Mouse (Mus musculus) layer of hippocampus, adult 18-20 months (tissue): ENCODE measurements around the gene Adprhl2. TPM values are rescaled to one million over a fixed set of nuclear protein-coding genes. Genes with fewer than 3 reads are reported as not detected.

Experiments used
- DNase-seq, 2 experiments: peaks; one replicate each; pipeline ENCODE4 v3.0.0; 2022; ENCODE audit warnings: low spot score in 2 of 2
- total RNA-seq, 2 experiments: library from RNA; stranded (reverse); gene quantifications; 2 replicates each; pipeline ENCODE4 v1.2.3; 2021

The Adprhl2 gene
- total RNA-seq, 2 experiments from 2014 or later: 29.1 to 32.3 TPM

DNA sequence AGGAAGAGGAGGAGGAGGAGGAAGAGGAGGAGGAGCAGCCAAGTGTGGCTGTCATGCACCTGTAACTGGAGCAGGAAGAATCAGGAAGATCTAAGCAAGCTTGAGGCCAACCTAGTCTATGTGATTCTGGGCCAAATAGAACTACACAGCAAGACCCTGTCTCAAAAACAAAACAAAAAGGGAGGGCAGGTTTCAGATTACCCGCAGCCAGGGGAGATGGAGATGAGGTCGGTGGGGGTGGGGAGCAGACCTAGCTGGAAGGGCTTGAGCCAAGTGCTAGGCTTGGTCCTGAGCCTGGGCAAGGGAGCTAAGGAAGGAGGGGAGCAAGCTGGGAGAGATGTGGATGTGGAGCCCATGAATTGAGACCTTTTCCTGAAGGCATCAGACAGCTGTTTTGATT lies 14.7 kb downstream of the Adprhl2 start:
- DNase-seq: no peak

DNA sequence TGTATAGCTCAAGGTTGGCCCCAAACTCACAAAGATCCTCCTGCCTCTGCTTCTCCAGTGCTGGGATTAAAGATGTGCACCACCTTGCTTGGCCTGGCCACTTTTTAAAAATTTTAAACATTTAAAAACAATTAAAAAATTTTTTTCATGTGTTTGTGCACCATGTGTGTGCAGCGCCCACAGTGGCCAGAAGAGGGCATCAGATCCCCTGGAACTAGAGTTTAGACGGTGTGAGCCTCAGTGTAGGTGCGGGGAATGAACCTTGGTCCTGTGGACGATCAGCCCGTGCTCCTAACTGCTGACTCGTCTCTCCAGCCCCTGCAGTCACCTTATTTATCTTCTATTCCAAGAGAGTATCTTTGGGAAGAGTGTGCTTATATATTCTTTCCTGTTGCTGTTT lies 15.4 kb downstream of the Adprhl2 start:
- DNase-seq: no peak

DNA sequence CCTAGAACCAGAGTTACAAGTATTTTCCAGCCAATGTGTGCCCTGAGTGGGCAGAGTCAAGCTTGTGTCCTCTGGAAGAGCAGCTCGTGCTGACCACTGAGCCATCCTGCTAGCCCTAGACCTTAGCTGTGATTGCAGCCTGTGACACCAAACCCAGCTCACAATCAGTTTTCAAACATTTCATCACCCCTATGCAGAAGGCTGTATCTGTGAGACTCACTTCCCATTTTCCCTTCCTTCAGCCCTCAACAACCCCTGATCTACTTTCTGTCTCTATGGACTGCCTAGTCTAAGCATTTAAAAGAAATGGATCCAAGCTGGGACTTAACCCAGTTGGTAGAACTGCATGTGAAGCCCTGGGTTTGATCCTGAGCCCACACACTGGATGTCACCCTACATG lies 16.1 kb downstream of the Adprhl2 start:
- no peak for DNase-seq

GRCm38 (mm10) chr4:126303877-126304276 lies 17.6 kb downstream of the Adprhl2 start:
- DNase-seq: no peak

DNA sequence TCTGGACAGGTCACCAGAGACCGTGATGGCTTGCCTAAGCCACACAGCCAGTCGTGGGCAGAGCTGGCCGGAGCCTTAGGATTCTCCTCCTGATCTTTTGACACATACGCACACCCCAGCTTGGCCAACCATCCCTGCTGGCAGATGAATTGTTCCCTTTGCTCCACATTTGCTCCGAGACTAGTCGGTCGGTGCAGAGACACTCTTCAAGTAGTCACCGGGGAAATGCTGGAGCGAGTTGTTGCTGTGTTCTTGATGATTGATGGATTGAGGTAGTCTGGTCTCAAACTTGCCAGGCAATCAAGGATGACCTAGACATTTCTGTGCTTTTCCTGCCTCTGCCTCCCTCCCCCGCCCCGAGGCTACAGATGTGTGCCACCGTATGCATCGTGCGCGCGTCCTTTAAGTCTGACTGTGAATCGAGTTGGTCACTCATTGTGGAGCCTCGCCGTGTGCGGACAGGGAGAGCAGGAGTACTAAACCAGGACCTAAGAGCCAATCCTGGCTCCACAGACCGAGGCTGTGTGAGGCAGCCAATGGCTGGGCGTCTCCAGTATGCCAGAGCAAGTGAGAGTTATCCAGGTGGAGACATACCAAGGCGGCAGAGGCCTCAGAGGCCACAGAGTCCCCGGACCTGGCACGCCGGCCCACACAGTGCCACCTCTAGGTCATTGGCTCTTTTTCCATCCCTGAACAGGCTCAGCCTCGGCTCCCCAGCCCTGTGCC lies 19.8 kb downstream of the Adprhl2 start:
- DNase-seq: no peak

DNA sequence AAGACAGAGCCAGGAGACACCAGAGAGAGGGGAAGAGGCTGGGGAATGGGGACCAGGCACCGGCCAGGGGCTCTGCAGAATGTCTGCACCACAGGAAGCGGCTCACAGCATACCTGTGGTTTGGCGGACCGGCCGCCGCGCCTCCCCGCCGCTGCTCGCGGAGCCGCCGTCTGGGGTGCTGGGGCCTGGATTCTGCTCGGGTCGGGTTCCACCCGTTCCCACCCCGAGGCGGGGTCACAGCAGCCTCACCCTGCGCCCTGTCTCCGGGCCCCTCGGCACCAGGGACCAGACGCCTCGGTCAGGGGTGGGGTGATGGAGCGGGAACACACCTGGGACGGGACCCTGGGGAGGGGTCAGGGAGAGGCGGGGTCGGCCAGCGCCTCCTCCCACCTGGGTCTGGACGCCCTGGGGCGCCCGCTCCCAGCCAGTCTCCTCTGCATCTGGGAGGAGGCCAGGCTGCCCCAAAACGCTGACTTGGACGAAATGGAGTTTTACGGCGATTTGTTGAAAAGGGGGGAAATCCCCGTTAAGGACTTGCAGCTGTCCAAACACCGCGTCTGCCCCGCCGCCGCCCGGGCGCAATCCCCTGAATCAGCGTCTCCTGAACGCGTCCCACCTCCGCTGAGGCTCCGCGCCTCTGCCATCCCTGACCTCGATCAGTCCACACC lies 20.5 kb downstream of the Adprhl2 start:
- DNase-seq: no peak

DNA sequence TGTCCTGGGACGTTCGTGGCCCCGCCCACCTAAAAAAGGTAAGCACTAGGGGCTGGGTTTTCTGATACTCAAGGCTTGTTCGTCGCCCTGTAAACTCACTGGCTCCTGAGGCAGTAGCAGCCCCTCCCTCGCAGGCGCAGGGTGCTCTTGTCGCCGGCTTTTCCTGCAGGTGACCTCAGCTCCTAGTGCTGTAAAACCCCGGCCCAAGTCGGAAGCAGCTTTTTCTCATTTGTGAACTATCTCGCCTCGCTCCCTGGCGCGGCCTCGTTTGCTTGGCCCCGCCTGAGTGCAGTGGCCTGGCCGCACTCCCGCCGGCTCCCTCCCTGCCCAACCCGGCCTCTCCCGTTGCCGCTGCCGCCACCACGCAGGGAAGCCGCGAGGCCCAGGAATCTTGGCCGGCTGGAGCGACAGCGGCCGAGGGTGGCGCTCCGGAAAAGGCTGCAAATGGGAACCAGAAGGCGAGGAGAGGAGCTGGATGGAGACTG lies 24.8 kb downstream of the Adprhl2 start:
- DNase-seq: no peak

- DNase-seq: no peak
Measured at GRCm38 (mm10) chr4:126295937-126296336, 25.6 kb downstream of the Adprhl2 start.

DNA sequence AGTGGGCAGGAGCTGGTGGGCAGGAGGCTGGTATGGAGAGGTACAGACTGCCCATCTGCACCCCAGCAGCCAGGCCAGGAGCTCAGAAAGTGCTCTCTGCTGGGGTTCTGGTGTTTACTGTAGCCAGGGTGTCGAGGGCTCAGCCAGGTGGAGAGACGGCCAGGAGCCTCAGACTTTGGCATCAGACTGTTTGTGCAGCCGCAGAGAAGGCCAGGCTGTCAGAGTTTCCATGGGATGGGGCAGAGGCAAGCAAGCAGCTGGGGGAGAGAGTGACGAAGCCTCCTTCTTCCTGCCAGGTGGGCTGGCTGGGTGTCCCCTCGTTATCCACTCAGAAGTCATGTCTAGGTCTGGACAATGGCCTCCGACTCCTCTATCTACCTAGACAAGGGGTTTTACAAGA lies 26.4 kb downstream of the Adprhl2 start:
- DNase-seq: no peak

DNA sequence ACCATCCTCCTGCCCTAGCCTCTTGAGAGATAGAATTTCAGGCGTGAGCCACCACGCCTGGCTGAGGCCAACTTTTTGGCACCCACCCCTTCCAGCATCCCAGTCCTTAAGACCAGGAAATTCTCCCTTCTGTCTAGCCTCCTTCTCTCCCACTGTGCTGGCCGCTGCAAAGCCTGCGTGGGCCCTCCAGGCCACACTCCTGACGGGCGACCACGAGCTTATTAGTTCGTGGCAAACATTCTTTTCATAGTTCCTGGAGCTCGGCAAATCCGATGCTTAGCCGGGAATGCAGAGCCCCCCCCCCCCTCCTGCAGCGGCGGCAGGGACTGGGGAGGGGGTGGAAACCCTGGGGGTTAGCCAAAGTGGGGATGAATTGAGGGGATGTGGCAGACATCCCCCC lies 30.3 kb downstream of the Adprhl2 start:
- DNase-seq: no peak

- DNase-seq: no peak
Measured at GRCm38 (mm10) chr4:126290314-126290713, 31.2 kb downstream of the Adprhl2 start.

GRCm38 (mm10) chr4:126288085-126288666 lies 33.3 kb downstream of the Adprhl2 start:
- no peak for DNase-seq

DNA sequence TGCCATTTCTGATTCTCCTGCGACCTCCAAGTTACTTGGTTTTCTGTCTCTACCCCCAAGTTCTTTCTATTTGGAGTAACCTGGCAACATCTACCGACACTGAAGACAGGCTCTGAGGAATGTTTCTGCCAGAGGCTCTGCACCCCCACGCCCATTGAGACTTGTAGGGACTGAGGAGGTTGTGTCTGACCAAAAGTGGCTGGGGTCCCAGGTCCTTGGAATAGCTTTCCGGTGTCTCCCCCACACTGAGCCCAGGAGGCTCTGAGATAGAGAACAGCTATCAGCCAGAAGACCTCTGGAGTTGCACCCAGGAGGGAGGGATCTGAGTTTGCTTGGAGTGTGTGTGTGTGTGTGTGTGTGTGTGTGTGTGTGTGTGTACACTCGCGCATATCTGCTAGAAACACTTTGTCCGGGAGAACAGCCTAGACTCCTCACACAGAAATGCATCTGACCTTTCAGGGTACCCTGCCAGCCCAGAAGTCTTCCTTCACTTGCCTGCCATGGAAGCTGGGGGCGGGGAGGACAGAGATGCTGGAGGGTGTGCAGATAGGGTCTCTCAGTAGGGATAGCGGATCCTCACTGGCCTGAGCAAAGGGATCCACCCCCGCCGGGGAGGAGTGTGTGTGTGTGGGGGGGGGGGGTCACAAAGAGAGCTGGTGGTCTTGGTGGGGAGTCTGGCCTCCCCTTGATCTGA lies 34.1 kb downstream of the Adprhl2 start:
- no peak for DNase-seq

- DNase-seq: no peak
Measured at GRCm38 (mm10) chr4:126286492-126286891, 35.0 kb downstream of the Adprhl2 start, which contains the start of gene Col8a2. Gene Col8a2 (plus strand): TSS chr4:126286793.

DNA sequence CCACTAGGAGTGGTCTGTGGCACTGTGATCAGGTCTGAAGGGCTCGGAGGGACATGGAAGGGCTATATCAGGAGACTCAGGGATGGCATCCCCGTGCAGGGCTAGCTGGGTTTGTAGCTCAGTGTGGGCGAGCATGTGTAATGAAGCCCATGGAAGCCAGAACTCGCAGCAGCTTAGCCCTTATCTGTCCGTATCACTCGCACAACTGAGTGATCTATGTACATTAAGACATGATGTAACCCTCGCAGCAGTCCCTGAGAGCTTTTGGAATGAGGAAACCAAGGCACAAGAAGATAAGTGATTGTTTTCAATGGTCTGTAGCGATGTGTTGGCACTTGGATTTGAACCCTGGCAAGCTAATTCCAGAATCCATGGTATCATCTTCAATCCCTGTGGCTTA lies 37.9 kb downstream of the Adprhl2 start:
- DNase-seq: no peak

DNA sequence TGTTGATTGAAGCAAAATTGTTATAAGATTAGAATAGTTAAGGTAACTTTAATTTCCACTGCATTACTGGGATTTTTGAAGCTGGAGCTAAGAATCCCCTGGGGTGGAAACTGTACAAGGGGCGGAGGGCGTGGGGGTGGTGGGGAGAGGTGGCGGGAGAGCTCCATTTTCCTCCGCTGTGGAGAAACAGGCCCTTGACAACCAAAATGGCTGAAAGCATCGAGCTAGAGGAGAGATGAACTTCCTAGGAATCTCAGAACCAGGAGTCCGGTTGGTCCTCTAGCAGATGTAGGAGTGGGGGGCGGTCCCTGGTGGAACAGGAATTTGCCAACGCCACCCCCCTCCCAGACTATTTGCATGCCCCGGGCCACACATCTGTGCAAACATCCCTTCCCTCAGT lies 39.8 kb downstream of the Adprhl2 start:
- no peak for DNase-seq

GRCm38 (mm10) chr4:126278961-126279360 lies 42.5 kb downstream of the Adprhl2 start:
- no peak for DNase-seq

DNA sequence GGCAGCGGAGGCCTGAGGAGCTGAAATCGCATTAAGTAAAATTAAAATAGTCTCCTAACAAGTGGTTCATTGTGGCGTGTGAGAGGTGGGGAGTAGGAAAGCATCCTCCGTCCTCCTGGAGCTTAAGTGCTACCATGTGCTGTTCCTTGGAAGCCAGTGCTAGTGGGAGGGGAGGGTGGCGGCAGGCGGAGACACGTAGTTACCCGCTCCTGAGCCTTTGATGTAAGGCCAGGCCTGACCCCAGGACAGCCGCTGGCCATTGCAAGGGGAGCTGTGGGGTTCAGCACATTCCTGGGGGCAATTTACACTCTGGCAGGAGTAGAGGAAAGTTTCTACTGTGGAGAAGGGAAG lies 43.0 kb downstream of the Adprhl2 start:
- no peak for DNase-seq

DNA sequence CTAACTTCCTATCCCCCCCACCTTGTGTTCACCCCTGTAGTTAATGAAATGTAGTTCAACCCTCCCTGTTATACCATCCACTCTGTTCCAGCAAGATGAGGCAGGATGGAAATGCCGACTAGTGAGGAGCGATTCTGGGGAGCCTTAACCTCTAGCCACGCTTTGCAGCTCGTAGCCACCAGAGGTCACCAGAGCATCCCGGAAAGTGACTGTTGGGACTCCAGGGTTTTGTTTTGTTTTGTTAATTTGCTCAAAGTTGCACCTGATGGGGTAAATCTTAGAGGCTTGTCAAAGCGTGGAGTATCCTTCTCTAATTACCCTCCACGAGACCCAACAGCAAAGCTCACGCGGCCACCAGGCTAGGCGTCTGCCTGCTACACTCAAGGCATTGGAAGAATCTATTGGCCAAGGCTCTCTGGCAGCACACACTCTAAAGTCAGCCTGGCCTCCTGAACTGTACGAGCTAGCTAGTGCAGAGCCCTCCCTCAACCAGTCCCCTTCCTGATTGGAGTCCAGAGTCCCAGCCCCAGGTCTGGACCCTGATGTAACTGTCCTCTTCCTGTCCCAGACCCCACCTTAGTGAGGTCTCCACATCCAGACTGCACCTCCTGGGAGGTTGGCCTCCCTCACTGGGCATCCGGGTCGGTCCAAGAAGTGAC lies 43.5 kb downstream of the Adprhl2 start:
- no peak for DNase-seq

GRCm38 (mm10) chr4:126275681-126276131 lies 45.8 kb downstream of the Adprhl2 start:
- no peak for DNase-seq

- DNase-seq: no peak
Measured at GRCm38 (mm10) chr4:126275081-126275480, 46.4 kb downstream of the Adprhl2 start.
